Mouse (Mus musculus) heart, embryonic 15.5 days (tissue): ENCODE measurements at regions not wholly inside any gene's neighbourhood (a gene's known extent, or its start where the extent isn't known, plus 50 kb on each side); places are given as distances from the start of the nearest gene placed in this dataset.
A peak's percentile ranks its signal among the peaks of the same experiment; 100 is the strongest.

Source experiments
- ATAC-seq: fragments of 200-750 bp; cut with Nextera tagmentation; replicated peaks from 2 replicates; pipeline ENCODE4 v1.8.0; 2017; ENCODE audit warnings: low read depth, moderate TSS enrichment; ENCODE audit not compliant: insufficient number of reproducible peaks, insufficient read depth, low FRiP score
- H3K27ac ChIP-seq: fragments of 300-500 bp; sonication (generic); 2 replicates; pipeline ENCODE4 v1.5.1; 2015; ENCODE audit warnings: mild to moderate bottlenecking, inconsistent platforms
- H3K27me3 ChIP-seq: fragments of 300-500 bp; sonication (generic); 2 replicates; pipeline ENCODE4 v1.6.1; 2015; ENCODE audit warnings: inconsistent platforms
- H3K36me3 ChIP-seq: fragments of 300-500 bp; sonication (generic); 2 replicates; pipeline ENCODE4 v1.6.1; 2015; ENCODE audit warnings: mild to moderate bottlenecking, inconsistent platforms
- H3K4me1 ChIP-seq: fragments of 300-500 bp; sonication (generic); replicated peaks from 2 replicates; pipeline ENCODE4 v1.6.1; 2015; ENCODE audit warnings: inconsistent platforms
- H3K4me2 ChIP-seq: fragments of 300-500 bp; sonication (generic); 2 replicates; pipeline ENCODE4 v1.6.1; 2015; ENCODE audit warnings: inconsistent platforms, mild to moderate bottlenecking, moderate library complexity
- H3K4me3 ChIP-seq: fragments of 300-500 bp; sonication (generic); 2 replicates; pipeline ENCODE4 v1.5.1; 2015; ENCODE audit warnings: mild to moderate bottlenecking, inconsistent platforms
- H3K9ac ChIP-seq: fragments of 300-500 bp; sonication (generic); 2 replicates; pipeline ENCODE4 v1.6.1; 2015; ENCODE audit warnings: mild to moderate bottlenecking, inconsistent platforms
- H3K9me3 ChIP-seq: fragments of 300-500 bp; sonication (generic); replicated peaks from 2 replicates; pipeline ENCODE4 v1.6.1; 2016; ENCODE audit warnings: inconsistent platforms
- WGBS: fragments of 180-500 bp; shearing (Covaris S2); methylation state at CpG from one replicate; pipeline ENCODE4 v1.1.7; 2015; ENCODE audit warnings: mixed read lengths; 5-methylcytosine and 5-hydroxymethylcytosine counted together

DNA sequence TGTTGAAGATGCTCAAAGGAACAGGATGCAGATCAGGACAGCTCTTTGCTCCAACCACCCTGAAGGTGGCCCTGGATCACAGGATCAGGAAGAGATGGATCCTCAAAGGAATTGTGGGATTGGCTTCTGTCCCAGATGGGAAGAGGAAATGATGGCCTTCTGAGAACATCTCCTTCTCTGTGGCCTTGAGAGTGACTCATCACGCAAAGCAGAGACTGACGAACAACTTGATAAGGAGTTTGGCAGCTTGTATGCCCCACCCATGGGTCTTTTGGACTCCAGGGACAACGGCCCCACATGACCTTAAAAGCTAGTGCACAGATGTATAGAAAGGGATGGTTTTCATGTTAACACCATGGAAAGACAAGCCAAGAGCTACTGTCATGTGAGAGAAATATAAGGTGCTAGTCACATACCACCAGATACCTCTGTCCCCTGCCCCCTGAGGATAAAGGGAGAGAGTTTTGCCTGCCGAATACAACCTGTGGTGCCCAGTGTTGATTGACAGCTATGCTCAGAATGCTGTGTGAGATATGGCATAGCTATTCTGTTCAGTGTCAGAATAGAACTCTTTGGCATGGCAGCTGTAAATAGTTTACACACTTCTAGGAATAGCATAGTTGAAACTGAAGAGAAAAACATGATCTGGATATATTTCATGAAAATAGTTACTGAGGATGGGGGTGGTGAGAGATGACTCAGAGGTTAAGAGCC is 109.2 kb upstream of the S1pr3 start:
- Histone ChIP-seq H3K9me3 (no peaks in the 10 kb centered on the region), H3K27me3 (no peaks in the 10 kb centered on the region), H3K36me3 (no peaks in the 10 kb centered on the region), H3K4me3 (no peak overlapping the region), H3K9ac (no peak overlapping the region), H3K4me1 (peaks cover 22% of the 10 kb centered on the region), H3K4me2 (no peak overlapping the region), H3K27ac (peak overlapping the region; percentile 28; the same call in 1 of the 2 replicates)
- 33% methylated on average over 4 of the region's 4 CpGs for WGBS
- no peak; the same call in 1 of the 2 replicates for ATAC-seq

DNA sequence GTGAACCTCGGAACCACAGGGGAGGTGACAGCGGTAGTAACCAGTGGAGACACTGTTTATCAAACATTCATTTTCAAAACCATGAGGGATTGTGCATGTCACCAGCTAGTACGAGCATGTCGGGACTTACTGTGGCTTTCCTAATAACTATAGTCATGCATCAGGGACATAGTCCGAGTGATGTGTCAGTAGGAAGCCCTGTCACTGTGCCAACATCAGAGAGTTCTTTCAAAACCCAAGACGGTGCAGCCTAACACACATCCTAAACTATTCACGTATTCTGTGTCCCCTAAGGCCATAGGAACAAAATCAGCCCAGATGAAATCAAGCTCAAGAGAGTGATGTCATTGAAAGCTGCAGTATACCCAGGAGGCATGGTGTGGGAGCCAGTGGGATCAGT is 107.0 kb upstream of the S1pr3 start:
- no peak overlapping the region for H3K4me2 ChIP-seq
- WGBS: 81% methylated on average over 7 of the region's 7 CpGs
- ATAC-seq: no peak

DNA sequence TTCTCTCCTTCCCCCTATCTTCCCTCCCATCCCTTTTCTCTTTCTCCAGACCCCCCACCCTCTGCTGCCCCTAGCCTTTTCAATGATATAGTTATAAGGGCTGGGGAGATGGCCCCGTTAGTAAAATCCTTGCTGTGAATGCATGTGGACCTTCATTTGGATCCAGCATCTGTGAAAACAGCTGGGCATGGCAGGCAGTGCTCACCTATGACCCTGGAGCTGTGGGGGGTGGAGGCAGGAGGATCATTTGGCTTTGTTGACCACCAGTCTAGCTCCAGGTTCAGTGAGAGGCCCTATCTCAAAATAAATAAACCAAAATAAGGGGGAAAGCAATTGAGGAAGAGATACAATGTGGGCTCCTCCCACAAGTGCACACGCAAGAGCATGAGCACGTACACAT is 105.3 kb upstream of the S1pr3 start:
- H3K4me2 ChIP-seq: no peak overlapping the region
- H3K27ac ChIP-seq: no peak overlapping the region
- no peak for ATAC-seq
- 71% methylated on average over 3 of the region's 3 CpGs for WGBS
- H3K36me3 ChIP-seq: no peaks in the 10 kb centered on the region
- 0 out of 2 replicates have a peak, but pooled peaks cover 6% of the 10 kb centered on the region for H3K4me1 ChIP-seq
- no peak overlapping the region for H3K4me3 ChIP-seq
- no peak overlapping the region for H3K9ac ChIP-seq
- H3K27me3 ChIP-seq: no peaks in the 10 kb centered on the region
- H3K9me3 ChIP-seq: no peaks in the 10 kb centered on the region

More for the DNA sequence above, 107.0 kb upstream of the S1pr3 start:
- H3K9me3 ChIP-seq: no peaks in the 10 kb centered on the region
- H3K36me3 ChIP-seq: no peaks in the 10 kb centered on the region
- H3K4me3 ChIP-seq: no peak overlapping the region
- no peaks in the 10 kb centered on the region for H3K27me3 ChIP-seq
- H3K4me1 ChIP-seq: peaks cover 10% of the 10 kb centered on the region
- H3K9ac ChIP-seq: no peak overlapping the region
- H3K27ac ChIP-seq: no peak overlapping the region

DNA sequence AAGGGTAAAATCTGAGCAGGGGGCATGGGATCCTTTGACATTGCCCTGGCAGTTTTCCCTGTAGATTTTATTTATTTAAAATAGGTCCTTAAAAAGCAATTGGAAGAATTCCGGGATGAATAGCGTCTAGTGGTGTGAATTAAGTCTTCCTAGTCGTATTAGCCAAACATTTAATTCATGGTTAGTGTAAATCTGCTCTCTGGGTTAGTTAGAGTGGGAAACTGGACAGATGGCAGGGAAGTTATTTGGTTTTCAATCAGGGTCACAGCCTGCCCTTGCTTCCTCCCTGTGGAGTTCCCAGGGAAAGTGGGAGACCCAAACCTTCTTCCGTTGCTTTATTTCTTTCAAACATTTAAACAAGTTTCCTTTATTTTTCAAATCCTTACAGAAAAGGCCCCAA is 103.8 kb upstream of the S1pr3 start:
- H3K36me3 ChIP-seq: no peaks in the 10 kb centered on the region
- no peak overlapping the region for H3K4me3 ChIP-seq
- 75% methylated on average over 4 of the region's 4 CpGs for WGBS
- no peak for ATAC-seq
- no peaks in the 10 kb centered on the region for H3K27me3 ChIP-seq
- H3K9ac ChIP-seq: no peak overlapping the region
- no peaks in the 10 kb centered on the region for H3K9me3 ChIP-seq
- H3K4me1 ChIP-seq: no peaks in the 10 kb centered on the region
- H3K4me2 ChIP-seq: no peak overlapping the region
- no peak overlapping the region for H3K27ac ChIP-seq

DNA sequence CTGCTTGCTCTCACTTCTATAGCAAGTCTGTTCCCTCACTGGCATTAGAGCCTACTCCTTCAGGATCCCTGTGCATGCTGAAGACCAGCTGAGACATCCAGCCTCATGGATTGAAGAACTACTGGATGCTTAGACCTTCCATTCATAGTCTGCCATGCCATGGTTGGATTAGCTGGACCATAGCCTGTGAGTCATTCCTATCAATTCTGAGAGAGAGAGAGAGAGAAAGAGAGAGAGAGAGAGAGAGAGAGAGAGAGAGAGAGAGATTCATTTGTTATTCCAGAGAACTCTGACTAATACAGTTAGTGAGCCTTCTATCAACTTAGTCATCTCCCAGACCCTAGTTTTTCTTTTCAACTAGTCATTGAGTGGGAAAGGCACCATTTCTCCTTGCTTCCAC is 99.0 kb upstream of the S1pr3 start:
- peaks cover 29% of the 10 kb centered on the region for H3K4me1 ChIP-seq
- no peaks in the 10 kb centered on the region for H3K36me3 ChIP-seq
- no peak overlapping the region for H3K4me3 ChIP-seq
- no peak for ATAC-seq
- H3K4me2 ChIP-seq: no peak overlapping the region
- no peak overlapping the region for H3K27ac ChIP-seq
- H3K27me3 ChIP-seq: no peaks in the 10 kb centered on the region
- H3K9ac ChIP-seq: no peak overlapping the region
- H3K9me3 ChIP-seq: no peaks in the 10 kb centered on the region

DNA sequence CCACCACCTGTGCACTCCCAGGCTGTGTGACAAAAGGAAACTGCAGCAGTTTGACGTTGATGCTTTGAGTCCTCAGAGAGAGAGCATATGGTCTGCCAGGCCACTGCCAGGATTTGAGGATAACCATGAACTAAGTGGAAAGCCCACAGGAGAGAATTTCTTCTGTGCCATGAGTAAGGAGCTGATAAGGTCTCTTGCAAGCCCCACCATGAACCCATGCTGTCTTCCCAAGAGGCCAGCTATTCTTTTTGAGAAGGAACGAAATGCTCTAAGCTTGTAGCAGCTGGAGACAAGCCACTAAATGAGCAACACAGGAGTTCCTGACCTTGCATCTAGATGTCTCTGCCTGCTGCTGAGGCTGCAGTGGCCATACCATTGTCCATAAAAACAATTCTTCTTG is 98.4 kb upstream of the S1pr3 start:
- Histone ChIP-seq H3K9me3 (no peaks in the 10 kb centered on the region), H3K4me2 (no peak overlapping the region), H3K36me3 (no peaks in the 10 kb centered on the region), H3K27ac (no peak overlapping the region), H3K4me3 (no peak overlapping the region), H3K27me3 (no peaks in the 10 kb centered on the region), H3K9ac (no peak overlapping the region), H3K4me1 (peaks cover 35% of the 10 kb centered on the region)
- WGBS: 52% methylated on average over 2 of the region's 2 CpGs
- ATAC-seq: no peak

DNA sequence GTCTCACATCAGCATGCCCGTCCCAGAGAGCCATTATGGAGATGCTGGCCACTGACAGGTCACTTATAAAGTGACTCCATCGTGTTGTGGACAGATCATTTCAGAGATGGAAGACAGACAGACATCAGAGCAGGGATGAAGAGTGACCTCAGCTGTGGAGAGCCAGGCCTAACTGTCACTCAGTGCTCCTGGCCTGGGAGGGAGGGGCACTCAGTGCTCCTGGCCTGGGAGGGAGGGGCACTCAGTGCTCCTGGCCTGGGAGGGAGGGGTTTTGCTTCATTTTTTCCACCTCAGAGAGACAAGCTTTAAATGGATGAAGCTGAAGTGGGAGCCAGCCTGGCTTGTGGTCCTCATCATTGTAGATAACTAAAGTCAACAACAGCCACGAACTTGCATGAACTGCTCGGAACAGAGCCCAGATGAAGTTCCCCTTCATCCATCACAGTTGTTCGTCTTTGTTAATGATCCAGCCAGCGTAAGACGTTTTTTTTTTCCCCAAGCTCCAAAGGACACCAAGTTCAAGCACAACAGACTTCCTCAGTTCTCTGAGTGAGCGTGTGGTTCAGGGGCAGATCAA is 96.7 kb upstream of the S1pr3 start:
- WGBS: 43% methylated on average over 8 of the region's 8 CpGs
- Histone ChIP-seq H3K4me3 (no peak overlapping the region), H3K9ac (no peak overlapping the region), H3K27ac (no peak overlapping the region), H3K9me3 (no peaks in the 10 kb centered on the region), H3K36me3 (no peaks in the 10 kb centered on the region), H3K4me2 (no peak overlapping the region), H3K4me1 (peaks cover 42% of the 10 kb centered on the region), H3K27me3 (no peaks in the 10 kb centered on the region)
- peak; percentile 40; the same call in 1 of the 2 replicates for ATAC-seq

DNA sequence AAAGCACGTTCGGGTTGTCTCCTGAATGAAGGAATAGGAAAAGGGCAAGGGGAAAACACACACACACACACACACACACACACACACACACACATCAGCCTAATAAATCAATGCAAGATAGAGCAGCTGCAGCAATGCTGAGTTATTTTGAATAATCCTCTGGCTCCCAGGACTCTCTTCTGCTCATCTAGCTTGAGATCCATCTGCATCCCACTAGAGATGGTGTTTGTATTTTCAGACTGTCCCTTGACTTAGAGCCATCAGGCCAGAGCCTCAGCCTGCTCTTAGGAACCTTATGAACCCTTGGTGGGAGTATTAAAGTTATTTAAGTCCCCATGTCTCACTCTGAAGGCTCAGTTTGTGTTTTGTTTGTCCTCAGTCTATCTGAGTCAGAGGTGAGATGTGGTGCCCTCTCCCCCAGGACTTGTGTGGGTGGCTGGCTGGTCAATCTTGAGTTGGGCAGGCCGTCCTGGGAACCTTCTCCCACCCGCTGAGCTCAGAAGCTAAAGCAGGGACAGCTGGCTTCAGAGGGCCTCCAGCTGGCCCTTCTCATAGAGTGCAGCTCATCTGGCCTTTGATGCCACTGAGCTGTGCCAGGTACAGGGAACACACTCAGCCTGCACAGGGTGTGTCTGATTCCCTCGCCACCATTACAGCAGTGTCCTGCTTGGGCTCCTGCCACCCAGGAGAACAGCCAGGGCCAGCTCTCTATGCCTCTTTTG is 95.1 kb upstream of the S1pr3 start:
- no peak overlapping the region for H3K4me3 ChIP-seq
- no peak for ATAC-seq
- peaks cover 42% of the 10 kb centered on the region for H3K4me1 ChIP-seq
- no peak overlapping the region for H3K9ac ChIP-seq
- no peak overlapping the region for H3K4me2 ChIP-seq
- no peaks in the 10 kb centered on the region for H3K27me3 ChIP-seq
- H3K27ac ChIP-seq: no peak overlapping the region; the same call in 1 of the 2 replicates
- H3K36me3 ChIP-seq: no peaks in the 10 kb centered on the region
- WGBS: 70% methylated on average over 5 of the region's 5 CpGs
- no peaks in the 10 kb centered on the region for H3K9me3 ChIP-seq

DNA sequence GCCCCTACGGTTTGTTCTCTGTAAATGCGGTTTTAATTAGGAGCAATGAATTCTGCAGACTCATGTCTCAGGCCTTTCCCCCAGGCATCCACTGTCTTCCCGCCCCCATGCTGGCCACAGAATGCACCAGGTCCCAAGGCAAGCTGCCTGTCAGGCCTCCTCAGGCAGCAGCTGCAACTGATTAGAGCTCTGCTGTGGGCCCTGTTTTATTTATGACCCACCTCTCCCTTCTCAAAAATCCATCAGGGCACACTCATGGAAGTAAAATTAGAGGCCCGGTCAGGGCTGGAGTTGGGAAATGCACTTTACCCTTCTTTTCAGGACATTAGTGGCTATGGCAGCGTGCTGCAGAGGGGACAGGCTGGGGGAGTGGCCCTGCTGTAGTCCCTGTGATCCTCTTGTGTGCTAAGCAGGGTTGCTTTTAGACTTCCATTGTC is 93.9 kb upstream of the S1pr3 start:
- 12% methylated on average over 5 of the region's 5 CpGs for WGBS
- peaks cover 42% of the 10 kb centered on the region for H3K4me1 ChIP-seq

DNA sequence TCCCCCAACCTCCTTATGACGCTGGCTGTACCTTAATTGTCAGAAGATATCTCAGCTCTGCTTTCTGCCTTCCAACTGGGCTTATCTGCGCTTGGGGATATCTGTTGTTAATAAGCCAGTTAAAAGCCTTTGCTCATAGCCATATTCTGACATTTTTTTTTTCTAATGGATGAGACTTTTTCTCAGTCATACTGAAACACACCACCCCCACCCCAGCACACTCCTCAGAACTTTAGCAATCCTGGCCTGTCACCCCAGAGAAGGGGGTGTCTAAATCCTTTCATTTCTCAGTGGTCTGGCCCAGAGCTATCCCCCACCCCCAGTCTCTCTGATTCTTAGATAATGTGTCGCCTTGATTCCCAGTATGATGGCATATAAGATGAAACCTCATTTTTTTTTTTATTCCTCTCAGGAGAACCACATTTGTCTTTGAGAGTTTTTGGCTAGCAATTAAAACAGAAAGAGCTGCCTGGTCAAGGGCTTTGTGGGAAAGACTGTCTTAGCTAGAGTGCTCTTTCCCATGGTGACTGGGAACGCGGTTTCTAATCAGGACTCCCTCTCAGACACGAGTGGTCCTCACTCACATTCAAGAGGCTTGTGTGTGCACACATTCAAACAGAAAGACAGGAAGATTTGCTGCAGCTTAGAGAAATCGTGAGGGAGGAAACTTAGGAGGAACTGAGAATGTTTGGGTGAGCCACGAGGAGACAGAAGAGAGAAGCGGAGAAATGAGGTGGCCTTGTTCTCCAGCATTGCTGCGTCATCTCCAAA is 93.2 kb upstream of the S1pr3 start:
- ATAC-seq: no peak
- peak overlapping the region; percentile 87 for H3K27ac ChIP-seq
- no peak overlapping the region for H3K9ac ChIP-seq
- H3K36me3 ChIP-seq: no peaks in the 10 kb centered on the region
- H3K4me3 ChIP-seq: no peak overlapping the region
- no peaks in the 10 kb centered on the region for H3K9me3 ChIP-seq
- H3K27me3 ChIP-seq: no peaks in the 10 kb centered on the region
- WGBS: 35% methylated on average over 10 of the region's 10 CpGs
- peaks cover 42% of the 10 kb centered on the region for H3K4me1 ChIP-seq
- no peak overlapping the region for H3K4me2 ChIP-seq

More for the DNA sequence above, 93.9 kb upstream of the S1pr3 start:
- Histone ChIP-seq H3K27ac (peak overlapping the region; percentile 87), H3K4me2 (no peak overlapping the region), H3K4me3 (no peak overlapping the region), H3K27me3 (no peaks in the 10 kb centered on the region), H3K36me3 (no peaks in the 10 kb centered on the region), H3K9me3 (no peaks in the 10 kb centered on the region), H3K9ac (no peak overlapping the region)
- ATAC-seq: peak; percentile 80

DNA sequence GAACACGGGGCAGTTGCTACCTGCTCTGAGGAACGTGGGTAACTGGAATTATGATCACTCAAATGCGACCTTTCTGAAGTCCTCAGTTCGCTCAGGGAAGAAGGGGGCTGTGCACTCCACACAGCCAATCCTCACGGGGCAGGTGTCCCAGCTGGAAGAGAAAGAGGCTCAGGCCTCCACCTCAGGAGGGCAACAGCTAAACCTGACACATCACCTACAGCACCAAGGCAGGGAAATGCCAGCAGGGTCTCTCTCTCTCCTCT is 92.7 kb upstream of the S1pr3 start:
- Histone ChIP-seq H3K27ac (peak overlapping the region; percentile 87), H3K9ac (no peak overlapping the region), H3K27me3 (no peaks in the 10 kb centered on the region), H3K4me2 (no peak overlapping the region), H3K4me1 (peaks cover 42% of the 10 kb centered on the region), H3K36me3 (no peaks in the 10 kb centered on the region), H3K4me3 (no peak overlapping the region), H3K9me3 (no peaks in the 10 kb centered on the region)
- ATAC-seq: no peak
- WGBS: 44% methylated on average over 5 of the region's 5 CpGs
